Mouse (Mus musculus) stomach, postnatal 0 days (tissue): Measurements from ENCODE around the gene Adamtsl4.

Experiments used
- CTCF ChIP-seq: IDR thresholded peaks from 2 replicates; pipeline ENCODE4 v1.5.1; 2016; ENCODE audit warnings: antibody characterized with exemption, low read depth, mild to moderate bottlenecking, moderate library complexity
- EP300 ChIP-seq: optimal IDR thresholded peaks from 2 replicates; pipeline ENCODE3; 2016; ENCODE audit warnings: antibody characterized with exemption

- no peak for TF ChIP-seq EP300
- TF ChIP-seq CTCF, result no peak
These were observed 8.2 kb downstream of the Adamtsl4 start for GRCm38 (mm10) chr3:95679551-95679950.
